Mouse (Mus musculus): ENCODE data around the gene Mcpt9.
"Not testable (repeated sequence)": the region's sequence is repeated elsewhere in the genome, so short reads cannot be mapped to it uniquely, and the experiment has no call there.

The Mcpt9 gene

GRCm38 (mm10) chr14:56030395-56030794 is at the start of gene Mcpt9:
Mcpt9 (minus strand) TSS chr14:56030495.
- not testable (repeated sequence) for DNase-seq (ENCODE audit: extremely low read depth, low read depth, low spot score)

GRCm38 (mm10) chr14:56062213-56062612 is 31.9 kb upstream of the Mcpt9 start, which contains the start of gene Mcpt4:
Mcpt4 (minus strand) TSS chr14:56062313.
- not testable (repeated sequence) for DNase-seq (ENCODE audit: extremely low read depth, low read depth, low spot score)

GRCm38 (mm10) chr14:56057722-56058121 is 27.4 kb upstream of the Mcpt9 start:
- DNase-seq (ENCODE audit: extremely low read depth, low read depth, low spot score): no peak

GRCm38 (mm10) chr14:56055408-56055807 is 25.1 kb upstream of the Mcpt9 start:
- DNase-seq (ENCODE audit: extremely low read depth, low read depth, low spot score): no peak

GRCm38 (mm10) chr14:56041792-56042191 is 11.5 kb upstream of the Mcpt9 start, which contains the start of gene Mcpt2:
Mcpt2 (plus strand) TSS chr14:56042041.
- DNase-seq (ENCODE audit: extremely low read depth, low read depth, low spot score): not testable (repeated sequence)

- no peak for DNase-seq (ENCODE audit: extremely low read depth, low read depth, low spot score)
These were observed 4.1 kb upstream of the Mcpt9 start for GRCm38 (mm10) chr14:56034433-56034832.

- not testable (repeated sequence) for DNase-seq (ENCODE audit: extremely low read depth, low read depth, low spot score)
These were observed 9.0 kb downstream of the Mcpt9 start for GRCm38 (mm10) chr14:56021305-56021704.

- DNase-seq (ENCODE audit: extremely low read depth, low read depth, low spot score): no peak
These were observed 10.8 kb downstream of the Mcpt9 start for GRCm38 (mm10) chr14:56019446-56019845.

GRCm38 (mm10) chr14:56017671-56018070 is 12.6 kb downstream of the Mcpt9 start, which contains the start of gene Mcpt1:
Mcpt1 (plus strand) TSS chr14:56017971.
- not testable (repeated sequence) for DNase-seq (ENCODE audit: extremely low read depth, low read depth, low spot score)

- no peak for DNase-seq (ENCODE audit: extremely low read depth, low read depth, low spot score)
These were observed 16.4 kb downstream of the Mcpt9 start for GRCm38 (mm10) chr14:56013924-56014323.

GRCm38 (mm10) chr14:56013147-56013546 is 17.1 kb downstream of the Mcpt9 start:
- no peak for DNase-seq (ENCODE audit: extremely low read depth, low read depth, low spot score)

GRCm38 (mm10) chr14:55987464-55987863 is 42.8 kb downstream of the Mcpt9 start:
- DNase-seq (ENCODE audit: extremely low read depth, low read depth, low spot score): not testable (repeated sequence)
